Mouse (Mus musculus) heart, postnatal 4 days (tissue): ENCODE measurements around the gene Sparcl1. TPM values are rescaled to one million over a fixed set of nuclear protein-coding genes. Genes with fewer than 3 reads are reported as not detected.

Experiments used
- microRNA-seq, 2 experiments: library from miRNA; unstranded; fragments of <30 nt; microRNA quantifications; one replicate each; pipeline ENCODE4 v1.2.0; 2021 to 2022
- total RNA-seq, 2 experiments: library from RNA; stranded (reverse); gene quantifications; 2 replicates each; pipeline ENCODE4 v1.2.3; 2021

Gene Sparcl1
- total RNA-seq, 2 experiments from 2014 or later = 242 to 250 TPM

Small RNA genes within 50 kb of the gene (microRNA-seq; reads per million reads assigned to microRNA genes)
- 0.20 to 1.0 reads per million in 2 experiments for gene Mir5619

Other genes with a start within 250 kb of the Sparcl1 start
- 10 to 100 TPM; 12.1 to 13.1 TPM for gene Klhl8, start 202.5 kb downstream of the Sparcl1 start, total RNA-seq
- under 1 TPM in 1 of 2 experiments, not detected in 1; 0.26 TPM for gene Hsd17b13, start 136.3 kb downstream of the Sparcl1 start, total RNA-seq
- 10 to 100 TPM; 24.0 to 26.4 TPM for gene Hsd17b11, start 91.8 kb downstream of the Sparcl1 start, total RNA-seq
- 10 to 100 TPM; 43.1 to 44.1 TPM for gene Nudt9, start 67.4 kb downstream of the Sparcl1 start, total RNA-seq
- gene Gm17660, start 36.1 kb downstream of the Sparcl1 start, total RNA-seq = not detected
- gene Dspp, start 57.0 kb upstream of the Sparcl1 start, total RNA-seq = not detected
- not detected for gene Dmp1, start 88.9 kb upstream of the Sparcl1 start, total RNA-seq
- gene Ibsp, start 185.4 kb upstream of the Sparcl1 start, total RNA-seq = not detected
- gene Mepe, start 211.6 kb upstream of the Sparcl1 start, total RNA-seq = not detected